Mouse (Mus musculus) liver, embryonic 15.5 days (tissue): Measurements from ENCODE around the gene Map4k1. TPM values are rescaled to one million over a fixed set of nuclear protein-coding genes. Genes with fewer than 3 reads are reported as not detected.

Source experiments
- ATAC-seq: fragments of 200-750 bp; cut with Nextera tagmentation; 2 replicates; pipeline ENCODE4 v1.8.0; 2017; ENCODE audit warnings: moderate number of reproducible peaks, mild to moderate bottlenecking, moderate library complexity; ENCODE audit not compliant: insufficient read depth
- H3K27ac ChIP-seq: fragments of 300-500 bp; sonication (generic); replicated peaks from 2 replicates; pipeline ENCODE4 v1.5.1; 2015; ENCODE audit warnings: mild to moderate bottlenecking, inconsistent platforms
- H3K27me3 ChIP-seq: fragments of 300-500 bp; sonication (generic); 2 replicates; pipeline ENCODE4 v1.6.1; 2015; ENCODE audit warnings: mild to moderate bottlenecking, inconsistent platforms
- H3K36me3 ChIP-seq: fragments of 300-500 bp; sonication (generic); replicated peaks from 2 replicates; pipeline ENCODE4 v1.6.1; 2015; ENCODE audit warnings: moderate library complexity, mild to moderate bottlenecking, inconsistent platforms
- H3K4me1 ChIP-seq: fragments of 300-500 bp; sonication (generic); replicated peaks from 2 replicates; pipeline ENCODE4 v1.6.1; 2015; ENCODE audit warnings: inconsistent platforms
- H3K4me2 ChIP-seq: fragments of 300-500 bp; sonication (generic); 2 replicates; pipeline ENCODE4 v1.6.1; 2015; ENCODE audit warnings: moderate library complexity, mild to moderate bottlenecking, inconsistent platforms
- H3K4me3 ChIP-seq: fragments of 300-500 bp; sonication (generic); replicated peaks from 2 replicates; pipeline ENCODE4 v1.5.1; 2015; ENCODE audit warnings: mild to moderate bottlenecking, inconsistent platforms
- H3K9ac ChIP-seq: fragments of 300-500 bp; sonication (generic); 2 replicates; pipeline ENCODE4 v1.6.1; 2015; ENCODE audit warnings: moderate library complexity, mild to moderate bottlenecking, inconsistent platforms
- H3K9me3 ChIP-seq: fragments of 300-500 bp; sonication (generic); replicated peaks from 2 replicates; pipeline ENCODE4 v1.6.1; 2016; ENCODE audit warnings: inconsistent platforms
- WGBS: fragments of 180-500 bp; shearing (Covaris S2); methylation state at CpG from one replicate; pipeline ENCODE4 v1.1.7; 2015; ENCODE audit warnings: mixed read lengths; ENCODE audit not compliant: insufficient replicate concordance; 5-methylcytosine and 5-hydroxymethylcytosine counted together
- microRNA-seq: library from miRNA; unstranded; fragments of <30 nt; microRNA quantifications from one replicate; pipeline ENCODE4, GENCODE M21; 2016
- polyA plus RNA-seq: library from polyadenylated mRNA; unstranded; fragments of >200 nt; fragmentation: Nextera tagmentation; extraction: Ambion mirVana; gene quantifications from 2 replicates; pipeline ENCODE4 v1.2.1, GENCODE M21; 2015

Map4k1 gene
- polyA plus RNA-seq, 1 experiment from 2014 or later = 21.6 TPM

DNA sequence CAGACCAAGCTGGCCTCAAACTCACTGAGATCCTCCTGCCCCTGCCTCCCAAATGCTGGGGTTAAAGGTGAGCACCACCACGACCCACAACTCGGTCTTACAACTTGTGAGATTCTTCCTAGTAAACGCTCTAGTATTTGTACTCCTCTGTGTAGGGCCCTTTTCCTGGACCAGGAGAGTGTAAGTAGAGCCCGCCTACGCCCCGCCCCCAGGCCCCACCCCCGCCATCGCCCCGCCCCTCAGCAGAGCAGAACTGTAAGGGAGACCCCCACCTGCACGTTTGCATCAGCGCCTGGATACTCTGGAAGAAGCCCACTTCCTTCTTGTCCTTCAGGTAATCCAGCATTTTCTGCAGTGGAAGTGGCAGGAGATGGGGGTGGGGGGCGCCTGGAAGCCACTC, 64.7 kb downstream of the Map4k1 start:
- no peak overlapping the region for H3K27ac ChIP-seq
- H3K9ac ChIP-seq = no peak overlapping the region
- peaks cover 10% of the 10 kb centered on the region; the same call in 1 of the 2 replicates for H3K4me1 ChIP-seq
- H3K36me3 ChIP-seq = no peaks in the 10 kb centered on the region
- H3K4me2 ChIP-seq = no peak overlapping the region
- no peak for ATAC-seq
- 8% methylated on average over 12 of the region's 12 CpGs for WGBS
- H3K27me3 ChIP-seq = peaks cover 6% of the 10 kb centered on the region; the same call in 1 of the 2 replicates
- no peaks in the 10 kb centered on the region for H3K9me3 ChIP-seq
- H3K4me3 ChIP-seq = no peak overlapping the region

DNA sequence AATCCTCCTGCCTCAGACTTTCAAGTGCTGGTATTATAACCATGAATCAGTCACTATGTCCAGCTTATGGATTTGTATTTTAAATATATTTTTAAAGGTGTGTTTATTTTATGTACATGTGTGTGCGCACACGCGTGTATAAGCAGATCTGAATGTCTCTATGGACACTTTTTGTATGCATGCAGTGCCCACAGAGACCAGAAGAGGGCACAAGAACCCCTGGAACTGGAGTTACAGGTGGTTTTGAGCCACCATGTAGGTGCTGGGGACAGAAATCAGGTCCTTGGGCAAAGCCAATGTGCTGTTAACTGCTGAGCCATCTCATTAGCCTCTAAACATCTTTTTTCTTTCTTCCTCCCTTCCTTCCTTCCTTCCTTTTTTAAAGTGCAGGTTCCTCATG, 66.2 kb downstream of the Map4k1 start:
- no peak for ATAC-seq
- no peak overlapping the region for H3K9ac ChIP-seq
- H3K4me2 ChIP-seq = no peak overlapping the region
- peaks cover 20% of the 10 kb centered on the region for H3K27me3 ChIP-seq
- no peak overlapping the region for H3K4me3 ChIP-seq
- WGBS = 74% methylated on average over 3 of the region's 3 CpGs
- H3K36me3 ChIP-seq = no peaks in the 10 kb centered on the region
- H3K9me3 ChIP-seq = no peaks in the 10 kb centered on the region
- H3K4me1 ChIP-seq = peaks cover 6% of the 10 kb centered on the region; the same call in 1 of the 2 replicates
- H3K27ac ChIP-seq = no peak overlapping the region

DNA sequence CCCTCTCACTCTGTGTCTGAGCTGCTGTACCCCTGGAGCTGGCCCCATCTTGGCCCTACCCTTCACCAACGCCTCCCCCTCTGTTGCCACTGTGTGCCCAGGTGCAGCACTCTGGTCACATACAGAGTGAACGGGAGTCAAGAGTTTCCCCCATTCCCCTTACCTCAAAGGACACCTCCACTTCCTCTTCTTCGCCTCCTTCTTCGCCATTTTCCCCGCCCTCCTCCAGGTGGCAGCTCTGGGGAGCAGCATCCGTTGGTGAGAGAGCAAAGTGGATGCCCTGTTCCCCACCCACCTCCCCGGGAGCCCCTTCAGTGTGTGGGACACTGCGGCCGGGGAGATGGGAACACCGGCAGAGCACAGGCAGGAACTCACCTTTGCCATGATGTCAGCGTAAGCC, 66.8 kb downstream of the Map4k1 start:
- peaks cover 26% of the 10 kb centered on the region for H3K27me3 ChIP-seq
- no peak overlapping the region for H3K4me3 ChIP-seq
- H3K9me3 ChIP-seq = no peaks in the 10 kb centered on the region
- no peak overlapping the region for H3K27ac ChIP-seq
- WGBS = 64% methylated on average over 11 of the region's 11 CpGs
- peaks cover 2% of the 10 kb centered on the region; the same call in 1 of the 2 replicates for H3K4me1 ChIP-seq
- no peak overlapping the region for H3K9ac ChIP-seq
- H3K36me3 ChIP-seq = no peaks in the 10 kb centered on the region
- ATAC-seq = no peak
- no peak overlapping the region for H3K4me2 ChIP-seq

DNA sequence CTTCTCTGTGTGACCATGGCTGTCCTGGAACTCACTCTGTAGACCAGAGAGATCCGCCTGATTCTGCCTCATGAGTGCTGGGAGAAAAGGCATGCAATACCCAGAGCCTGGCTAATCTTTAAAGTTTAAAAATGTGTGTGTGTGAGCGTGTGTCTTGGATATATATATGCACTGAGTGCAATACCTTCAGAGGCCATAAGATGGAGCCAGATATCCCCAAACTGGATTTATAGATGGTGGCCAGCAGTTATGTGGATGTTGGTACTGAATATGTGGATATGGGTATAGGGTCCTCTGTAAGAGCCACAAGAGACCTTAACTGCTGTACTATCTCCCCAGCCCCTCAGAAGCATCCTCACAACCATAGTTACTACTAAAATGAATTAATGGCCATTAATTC, 68.9 kb downstream of the Map4k1 start:
- Histone ChIP-seq H3K27ac (no peak overlapping the region), H3K27me3 (peaks cover 46% of the 10 kb centered on the region), H3K4me1 (no peaks in the 10 kb centered on the region), H3K4me3 (no peak overlapping the region), H3K4me2 (no peak overlapping the region), H3K9ac (no peak overlapping the region), H3K36me3 (no peaks in the 10 kb centered on the region), H3K9me3 (no peaks in the 10 kb centered on the region)
- WGBS = 31% methylated on average over 2 of the region's 2 CpGs
- ATAC-seq = no peak

DNA sequence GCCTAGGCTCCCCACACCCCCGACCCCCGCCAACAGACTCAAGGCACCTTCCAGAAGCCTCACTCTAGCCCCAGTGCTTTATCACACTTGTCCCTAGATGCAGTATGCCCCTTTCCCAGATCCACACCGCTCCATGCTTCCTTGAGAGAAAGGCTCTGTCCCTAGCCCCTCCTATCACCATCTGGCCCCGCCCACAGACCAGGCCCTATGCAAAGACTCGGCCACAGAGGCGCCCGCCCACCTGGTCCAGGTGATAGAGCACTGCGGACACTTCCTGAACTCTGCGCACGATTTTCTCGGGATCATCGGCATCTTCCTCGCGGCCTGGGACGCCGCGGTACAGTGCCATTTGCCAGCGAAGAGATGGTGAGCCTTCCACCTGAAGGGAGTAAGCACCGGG, 71.0 kb downstream of the Map4k1 start:
- Histone ChIP-seq H3K4me3 (no peak overlapping the region), H3K4me2 (no peak overlapping the region), H3K36me3 (no peaks in the 10 kb centered on the region), H3K27ac (no peak overlapping the region), H3K9ac (no peak overlapping the region), H3K27me3 (peaks cover 59% of the 10 kb centered on the region), H3K9me3 (no peaks in the 10 kb centered on the region), H3K4me1 (no peaks in the 10 kb centered on the region)
- 6% methylated on average over 19 of the region's 19 CpGs for WGBS
- no peak for ATAC-seq

Small RNAs within 50 kb of the gene (microRNA-seq; reads per million reads assigned to microRNA genes)
- not detected for gene Gm44408

Other genes starting within 250 kb of the Map4k1 start
- gene Mrps12, start 240.2 kb upstream of the Map4k1 start, polyA plus RNA-seq = 73.3 and 77.7 TPM in 2 replicates
- 12.2 and 12.4 TPM in 2 replicates for gene Sars2, start 240.1 kb upstream of the Map4k1 start, polyA plus RNA-seq
- gene Ccer2, start 225.9 kb upstream of the Map4k1 start, polyA plus RNA-seq = not detected in 2 replicates
- 25.9 and 26.0 TPM in 2 replicates for gene Sirt2, start 215.3 kb upstream of the Map4k1 start, polyA plus RNA-seq
- 29.4 and 33.3 TPM in 2 replicates for gene Nfkbib, start 214.5 kb upstream of the Map4k1 start, polyA plus RNA-seq
- 9.4 and 10.2 TPM in 2 replicates for gene Rinl, start 193.1 kb upstream of the Map4k1 start, polyA plus RNA-seq
- gene Hnrnpl, start 173.5 kb upstream of the Map4k1 start, polyA plus RNA-seq = 79.3 and 86.9 TPM in 2 replicates
- 125 and 148 TPM in 2 replicates for gene Ech1, start 156.8 kb upstream of the Map4k1 start, polyA plus RNA-seq
- 4.8 and 6.4 TPM in 2 replicates for gene Lgals4, start 148.2 kb upstream of the Map4k1 start, polyA plus RNA-seq
- 0.24 TPM in 1 of 2 replicates, not detected in the other for gene Lgals7, start 118.2 kb upstream of the Map4k1 start, polyA plus RNA-seq
- gene Capn12, start 100.6 kb upstream of the Map4k1 start, polyA plus RNA-seq = 0.08 and 0.15 TPM in 2 replicates
- 126 and 147 TPM in 2 replicates for gene Actn4, start 19.7 kb upstream of the Map4k1 start, polyA plus RNA-seq
- 209 and 222 TPM in 2 replicates for gene Eif3k, start 186 bp upstream of the Map4k1 start, polyA plus RNA-seq
- 0.36 and 0.37 TPM in 2 replicates for gene Ryr1, start 143.1 kb downstream of the Map4k1 start, polyA plus RNA-seq
- gene Rasgrp4, start 152.8 kb downstream of the Map4k1 start, polyA plus RNA-seq = 0.79 and 0.96 TPM in 2 replicates
- 6.2 and 6.5 TPM in 2 replicates for gene Fam98c, start 174.2 kb downstream of the Map4k1 start, polyA plus RNA-seq
- 0.05 TPM in 1 of 2 replicates, not detected in the other for gene Ggn, start 188.2 kb downstream of the Map4k1 start, polyA plus RNA-seq
- gene Spred3, start 188.4 kb downstream of the Map4k1 start, polyA plus RNA-seq = 0.13 and 0.21 TPM in 2 replicates
- gene Psmd8, start 198.7 kb downstream of the Map4k1 start, polyA plus RNA-seq = 110 and 112 TPM in 2 replicates
- 0.21 and 0.28 TPM in 2 replicates for gene Catsperg1, start 232.0 kb downstream of the Map4k1 start, polyA plus RNA-seq